Mouse (Mus musculus) stomach, postnatal 0 days (tissue): ENCODE results near the gene B3gnt8. TPM values are rescaled to one million over a fixed set of nuclear protein-coding genes. Genes with fewer than 3 reads are reported as not detected.
A peak's percentile ranks its signal among the peaks of the same experiment; 100 is the strongest.
"Not testable (repeated sequence)": the region's sequence is repeated elsewhere in the genome, so short reads cannot be mapped to it uniquely, and the experiment has no call there.

Source experiments
- ATAC-seq: fragments of 200-750 bp; cut with Nextera tagmentation; 2 replicates; pipeline ENCODE4 v1.8.0; 2017; ENCODE audit not compliant: low FRiP score, low TSS enrichment
- DNase-seq: peaks from one replicate; pipeline ENCODE4 v3.0.0-alpha.2; 2016; ENCODE audit warnings: low spot score
- H3K27ac ChIP-seq: fragments of 300-500 bp; sonication (generic); replicated peaks from 2 replicates; pipeline ENCODE4 v1.5.1; 2014; ENCODE audit warnings: mild to moderate bottlenecking, control low read depth
- H3K27me3 ChIP-seq: fragments of 300-500 bp; sonication (generic); 2 replicates; pipeline ENCODE4 v1.6.1; 2014; ENCODE audit warnings: low read length; ENCODE audit not compliant: control insufficient read depth, insufficient read depth
- H3K36me3 ChIP-seq: fragments of 300-500 bp; sonication (generic); 2 replicates; pipeline ENCODE4 v1.6.1; 2014; ENCODE audit warnings: low read length, mixed read lengths; ENCODE audit not compliant: control insufficient read depth, insufficient read depth
- H3K4me1 ChIP-seq: fragments of 300-500 bp; sonication (generic); replicated peaks from 2 replicates; pipeline ENCODE4 v1.6.1; 2014; ENCODE audit warnings: antibody characterized with exemption; ENCODE audit not compliant: control insufficient read depth, insufficient read depth
- H3K4me2 ChIP-seq: fragments of 300-500 bp; sonication (generic); replicated peaks from 2 replicates; pipeline ENCODE4 v1.6.1; 2014; ENCODE audit warnings: low read depth, mild to moderate bottlenecking, control low read depth, moderate library complexity
- H3K4me3 ChIP-seq: fragments of 300-500 bp; sonication (generic); 2 replicates; pipeline ENCODE4 v1.5.1; 2014; ENCODE audit warnings: low read depth, low read length, control low read depth
- H3K9ac ChIP-seq: fragments of 300-500 bp; sonication (generic); 2 replicates; pipeline ENCODE4 v1.6.1; 2014; ENCODE audit warnings: mild to moderate bottlenecking, low read length, control low read depth, mixed read lengths
- H3K9me3 ChIP-seq: fragments of 300-500 bp; sonication (generic); 2 replicates; pipeline ENCODE4 v1.6.1; 2016; ENCODE audit warnings: low read length; ENCODE audit not compliant: control insufficient read depth
- CTCF ChIP-seq: IDR thresholded peaks from 2 replicates; pipeline ENCODE4 v1.5.1; 2016; ENCODE audit warnings: antibody characterized with exemption, low read depth, mild to moderate bottlenecking, moderate library complexity
- EP300 ChIP-seq: optimal IDR thresholded peaks from 2 replicates; pipeline ENCODE3; 2016; ENCODE audit warnings: antibody characterized with exemption
- WGBS: fragments of 180-500 bp; shearing (Covaris S2); extraction: QIAGEN DNeasy Blood & Tissue Kit; methylation state at CpG from one replicate; pipeline ENCODE4 v1.1.7; 2014; 5-methylcytosine and 5-hydroxymethylcytosine counted together
- polyA plus RNA-seq: library from polyadenylated mRNA; unstranded; fragments of >200 nt; fragmentation: Nextera tagmentation; extraction: Ambion mirVana; gene quantifications from 2 replicates; pipeline ENCODE4 v1.2.1, GENCODE M21; 2015

The B3gnt8 gene
- polyA plus RNA-seq, result 5.8 and 6.5 TPM in 2 replicates

- peak; percentile 79 for DNase-seq
- TF ChIP-seq EP300, result peak; percentile 4
- no peak for TF ChIP-seq CTCF
- Histone ChIP-seq H3K9ac (peak within 1 kb of the TSS; percentile 59), H3K9me3 (no peaks in the 10 kb centered on the region), H3K4me1 (no peaks in the 10 kb centered on the region), H3K4me2 (peak within 1 kb of the TSS; percentile 62), H3K27ac (peak within 1 kb of the TSS; percentile 78), H3K27me3 (no peaks in the 10 kb centered on the region), H3K4me3 (peak within 1 kb of the TSS; percentile 48), H3K36me3 (peaks cover 16% of the 10 kb centered on the region)
- WGBS, result 10% methylated on average over 29 of the region's 29 CpGs
- peak; percentile 77 for ATAC-seq
Measured at GRCm38 (mm10) chr7:25626509-25627430, at the start of gene B3gnt8. TSS of gene B3gnt8 (plus strand) at chr7:25626654.

GRCm38 (mm10) chr7:25576793-25577437, 49.5 kb upstream of the B3gnt8 start:
- peak; percentile 18 for DNase-seq
- H3K4me3 ChIP-seq, H3K36me3 ChIP-seq, H3K9me3 ChIP-seq, H3K4me1 ChIP-seq, H3K27me3 ChIP-seq, H3K4me2 ChIP-seq, H3K9ac ChIP-seq: not testable (repeated sequence)
- H3K27ac ChIP-seq, result peak overlapping the region; percentile 79
- WGBS, result 61% methylated on average over 12 of the region's 14 CpGs
- peak; percentile 80 for ATAC-seq

- Histone ChIP-seq H3K9me3 (no peaks in the 10 kb centered on the region), H3K36me3 (no peaks in the 10 kb centered on the region), H3K4me2 (no peak overlapping the region), H3K27ac (no peak overlapping the region), H3K27me3 (no peaks in the 10 kb centered on the region), H3K4me3 (no peak overlapping the region), H3K4me1 (no peaks in the 10 kb centered on the region; the same call in 1 of the 2 replicates), H3K9ac (no peak overlapping the region)
- WGBS, result 80% methylated on average over 10 of the region's 10 CpGs
- DNase-seq, result no peak
- no peak for TF ChIP-seq CTCF
- TF ChIP-seq EP300, result no peak
- ATAC-seq, result no peak
Measured at GRCm38 (mm10) chr7:25579441-25579840, 47.0 kb upstream of the B3gnt8 start.

- Histone ChIP-seq H3K9ac (no peak overlapping the region), H3K27ac (no peak overlapping the region), H3K4me1 (no peaks in the 10 kb centered on the region), H3K27me3 (no peaks in the 10 kb centered on the region), H3K4me3 (no peak overlapping the region), H3K4me2 (no peak overlapping the region), H3K9me3 (no peaks in the 10 kb centered on the region), H3K36me3 (no peaks in the 10 kb centered on the region)
- ATAC-seq (no peak), DNase-seq (no peak)
- 85% methylated on average over 15 of the region's 15 CpGs for WGBS
- TF ChIP-seq CTCF (no peak), EP300 (no peak)
Measured at GRCm38 (mm10) chr7:25582301-25582810, 44.1 kb upstream of the B3gnt8 start.

- Histone ChIP-seq H3K4me3 (no peak overlapping the region), H3K9ac (no peak overlapping the region), H3K4me2 (no peak overlapping the region), H3K27ac (no peak overlapping the region), H3K27me3 (no peaks in the 10 kb centered on the region), H3K9me3 (no peaks in the 10 kb centered on the region), H3K36me3 (no peaks in the 10 kb centered on the region), H3K4me1 (no peaks in the 10 kb centered on the region)
- no peak for ATAC-seq
- DNase-seq, result no peak
- 87% methylated on average over 5 of the region's 5 CpGs for WGBS
- TF ChIP-seq CTCF, result no peak
- TF ChIP-seq EP300, result no peak
Measured at GRCm38 (mm10) chr7:25584651-25585050, 41.8 kb upstream of the B3gnt8 start.
